Mouse (Mus musculus) olfactory bulb, adult 2 months (tissue): ENCODE measurements at regions not wholly inside any gene's neighbourhood (a gene's known extent, or its start where the extent isn't known, plus 50 kb on each side); places are given as distances from the start of the nearest gene placed in this dataset.

Experiments
- CTCF ChIP-seq: fragments of 200-500 bp; IDR thresholded peaks from 2 replicates; pipeline ENCODE4 v1.5.1; 2012; ENCODE audit warnings: low read depth, mild to moderate bottlenecking, low read length, moderate library complexity; ENCODE audit not compliant: insufficient read depth
- POLR2A ChIP-seq: fragments of 200-500 bp; IDR thresholded peaks from 2 replicates; pipeline ENCODE4 v1.6.1; 2012; ENCODE audit warnings: mild to moderate bottlenecking, low read depth, low read length, moderate library complexity; ENCODE audit not compliant: insufficient read depth

DNA sequence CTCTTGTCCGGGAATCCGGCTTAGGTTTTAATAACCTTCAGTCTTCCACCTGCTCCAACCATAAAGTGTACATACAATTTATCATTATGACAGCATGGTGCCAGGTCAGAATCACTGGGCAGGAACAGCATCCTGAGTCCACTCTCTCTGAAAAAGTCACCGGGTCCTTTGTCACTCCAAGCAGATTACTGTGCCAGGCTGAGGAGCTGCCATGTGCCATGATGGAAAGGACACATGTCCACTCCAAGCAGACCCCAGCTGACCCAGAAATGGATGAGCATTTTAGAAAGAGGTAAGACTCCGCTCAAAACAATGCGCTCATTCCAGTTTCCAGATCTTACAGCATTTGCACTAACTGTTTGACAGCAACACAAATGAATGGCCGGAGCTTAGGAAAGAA is 172.4 kb upstream of the Arglu1 start:
- TF ChIP-seq CTCF (no peak), POLR2A (no peak)
